Mouse (Mus musculus) embryonic facial prominence, embryonic 11.5 days (tissue): ENCODE measurements around the gene Ptpn1. TPM values are rescaled to one million over a fixed set of nuclear protein-coding genes. Genes with fewer than 3 reads are reported as not detected.
A peak's percentile ranks its signal among the peaks of the same experiment; 100 is the strongest.

ENCODE experiments used
- ATAC-seq: fragments of 200-750 bp; cut with Nextera tagmentation; replicated peaks from 2 replicates; pipeline ENCODE4 v1.8.0; 2017; ENCODE audit warnings: low read depth; ENCODE audit not compliant: insufficient number of reproducible peaks, low FRiP score, low TSS enrichment
- DNase-seq: peaks from one replicate; pipeline ENCODE4 v3.0.0-alpha.2; 2015; ENCODE audit warnings: low spot score
- H3K27ac ChIP-seq: fragments of 300-500 bp; sonication (generic); replicated peaks from 2 replicates; pipeline ENCODE4 v1.5.1; 2014; ENCODE audit warnings: mild to moderate bottlenecking, low read depth, low read length, control low read depth
- H3K27me3 ChIP-seq: fragments of 300-500 bp; sonication (generic); 2 replicates; pipeline ENCODE4 v1.6.1; 2014; ENCODE audit warnings: mild to moderate bottlenecking, low read length, moderate library complexity, mixed read lengths; ENCODE audit not compliant: control insufficient read depth, insufficient read depth
- H3K36me3 ChIP-seq: fragments of 300-500 bp; sonication (generic); replicated peaks from 2 replicates; pipeline ENCODE4 v1.6.1; 2014; ENCODE audit warnings: low read depth, mild to moderate bottlenecking, low read length, moderate library complexity, mixed read lengths; ENCODE audit not compliant: control insufficient read depth, insufficient read depth
- H3K4me1 ChIP-seq: fragments of 300-500 bp; sonication (generic); 2 replicates; pipeline ENCODE4 v1.6.1; 2014; ENCODE audit warnings: low read length, mixed read lengths; ENCODE audit not compliant: control insufficient read depth, insufficient read depth
- H3K4me2 ChIP-seq: fragments of 300-500 bp; sonication (generic); 2 replicates; pipeline ENCODE4 v1.6.1; 2014; ENCODE audit warnings: low read depth, mild to moderate bottlenecking, control low read depth, low read length, moderate library complexity
- H3K4me3 ChIP-seq: fragments of 300-500 bp; sonication (generic); 2 replicates; pipeline ENCODE4 v1.5.1; 2014; ENCODE audit warnings: low read depth, low read length, control low read depth
- H3K9ac ChIP-seq: fragments of 300-500 bp; sonication (generic); replicated peaks from 2 replicates; pipeline ENCODE4 v1.6.1; 2014; ENCODE audit warnings: mild to moderate bottlenecking, control low read depth, low read length
- H3K9me3 ChIP-seq: fragments of 300-500 bp; sonication (generic); replicated peaks from 2 replicates; pipeline ENCODE4 v1.6.1; 2016; ENCODE audit warnings: mild to moderate bottlenecking, low read length, inconsistent platforms, mixed read lengths; ENCODE audit not compliant: control insufficient read depth
- WGBS: fragments of 180-500 bp; shearing (Covaris S2); extraction: QIAGEN DNeasy Blood & Tissue Kit; methylation state at CpG from one replicate; pipeline ENCODE4 v1.1.7; 2014; 5-methylcytosine and 5-hydroxymethylcytosine counted together
- polyA plus RNA-seq: library from polyadenylated mRNA; unstranded; fragments of >200 nt; fragmentation: Nextera tagmentation; extraction: Ambion mirVana; gene quantifications from 2 replicates; pipeline ENCODE4 v1.2.1, GENCODE M21; 2014

The Ptpn1 gene
- polyA plus RNA-seq, 1 experiment from 2014 or later: 56.6 TPM

- Histone ChIP-seq H3K27ac (no peak overlapping the region), H3K27me3 (peaks cover 2% of the 10 kb centered on the region; the same call in 1 of the 2 replicates), H3K4me1 (no peaks in the 10 kb centered on the region; the same call in 1 of the 2 replicates), H3K36me3 (no peaks in the 10 kb centered on the region), H3K9ac (no peak overlapping the region), H3K4me2 (peak overlapping the region; percentile 30), H3K9me3 (no peaks in the 10 kb centered on the region), H3K4me3 (0 out of 2 replicates have a peak overlapping the region, but pooled peaks have one; percentile 7)
- ATAC-seq (peak; percentile 56), DNase-seq (peak; percentile 84)
- WGBS: under 1% methylated on average over 30 of the region's 30 CpGs
These were observed 36.9 kb upstream of the Ptpn1 start for GRCm38 (mm10) chr2:167894948-167895372.

DNA sequence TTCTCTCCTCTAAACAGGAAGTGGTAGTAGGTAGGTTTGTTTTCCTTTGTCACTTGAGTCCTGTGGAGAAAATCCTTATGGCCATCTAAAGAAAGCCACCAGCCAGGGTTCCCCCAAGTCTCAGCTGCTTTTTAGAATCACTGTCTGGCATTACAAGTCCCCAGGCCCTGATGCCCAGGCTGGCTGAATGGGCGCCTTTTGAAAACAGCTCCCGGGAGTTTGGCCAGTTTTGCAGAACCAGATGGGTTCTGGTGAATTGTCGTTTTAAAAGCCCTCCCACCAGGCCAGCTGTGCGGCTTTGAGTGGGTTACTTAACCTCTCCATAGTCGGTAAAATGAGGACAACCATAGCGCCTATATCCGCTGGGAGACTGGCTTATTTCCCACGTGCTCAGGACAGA is 34.0 kb upstream of the Ptpn1 start:
- no peak overlapping the region for H3K27ac ChIP-seq
- no peak overlapping the region for H3K4me3 ChIP-seq
- DNase-seq (no peak), ATAC-seq (no peak)
- 79% methylated on average over 8 of the region's 8 CpGs for WGBS
- no peaks in the 10 kb centered on the region for H3K9me3 ChIP-seq
- H3K9ac ChIP-seq: no peak overlapping the region
- H3K4me2 ChIP-seq: no peak overlapping the region
- no peaks in the 10 kb centered on the region; the same call in 1 of the 2 replicates for H3K4me1 ChIP-seq
- peaks cover 2% of the 10 kb centered on the region; the same call in 1 of the 2 replicates for H3K27me3 ChIP-seq
- no peaks in the 10 kb centered on the region for H3K36me3 ChIP-seq

DNA sequence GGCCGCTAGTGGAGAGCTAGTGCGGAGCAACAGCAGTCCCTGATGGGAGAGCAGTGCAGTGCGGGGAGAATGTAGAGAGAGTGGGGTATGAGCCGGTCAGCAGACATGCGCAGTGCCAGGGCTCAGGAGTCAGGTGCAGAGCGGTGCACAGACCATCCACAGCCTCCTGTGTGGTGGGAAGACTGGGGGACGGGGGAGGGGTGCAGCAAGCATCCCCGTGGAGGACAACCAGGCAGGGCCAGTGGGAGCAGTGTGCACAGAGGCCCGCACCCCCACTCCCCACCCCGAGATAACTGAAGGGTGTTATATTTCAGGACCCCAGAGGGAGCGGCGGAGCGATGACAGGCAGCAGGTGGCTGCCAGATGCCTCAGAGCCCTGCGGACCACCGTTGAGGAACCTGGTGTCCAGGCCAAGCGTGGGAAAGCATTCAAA is 31.9 kb upstream of the Ptpn1 start:
- no peak overlapping the region for H3K27ac ChIP-seq
- H3K27me3 ChIP-seq: peaks cover 2% of the 10 kb centered on the region; the same call in 1 of the 2 replicates
- WGBS: 21% methylated on average over 16 of the region's 16 CpGs
- H3K4me3 ChIP-seq: no peak overlapping the region
- ATAC-seq (peak; percentile 70), DNase-seq (peak; percentile 59)
- no peaks in the 10 kb centered on the region for H3K36me3 ChIP-seq
- H3K4me1 ChIP-seq: no peaks in the 10 kb centered on the region; the same call in 1 of the 2 replicates
- H3K9me3 ChIP-seq: no peaks in the 10 kb centered on the region
- H3K4me2 ChIP-seq: no peak overlapping the region
- H3K9ac ChIP-seq: no peak overlapping the region

- ATAC-seq (no peak), DNase-seq (no peak)
- no peaks in the 10 kb centered on the region for H3K9me3 ChIP-seq
- H3K36me3 ChIP-seq: no peaks in the 10 kb centered on the region
- H3K4me1 ChIP-seq: no peaks in the 10 kb centered on the region; the same call in 1 of the 2 replicates
- no peak overlapping the region for H3K4me3 ChIP-seq
- H3K9ac ChIP-seq: no peak overlapping the region
- WGBS: 68% methylated on average over 9 of the region's 9 CpGs
- no peak overlapping the region for H3K4me2 ChIP-seq
- H3K27ac ChIP-seq: no peak overlapping the region
- no peaks in the 10 kb centered on the region for H3K27me3 ChIP-seq
These were observed 29.6 kb upstream of the Ptpn1 start for GRCm38 (mm10) chr2:167902116-167902703.

DNA sequence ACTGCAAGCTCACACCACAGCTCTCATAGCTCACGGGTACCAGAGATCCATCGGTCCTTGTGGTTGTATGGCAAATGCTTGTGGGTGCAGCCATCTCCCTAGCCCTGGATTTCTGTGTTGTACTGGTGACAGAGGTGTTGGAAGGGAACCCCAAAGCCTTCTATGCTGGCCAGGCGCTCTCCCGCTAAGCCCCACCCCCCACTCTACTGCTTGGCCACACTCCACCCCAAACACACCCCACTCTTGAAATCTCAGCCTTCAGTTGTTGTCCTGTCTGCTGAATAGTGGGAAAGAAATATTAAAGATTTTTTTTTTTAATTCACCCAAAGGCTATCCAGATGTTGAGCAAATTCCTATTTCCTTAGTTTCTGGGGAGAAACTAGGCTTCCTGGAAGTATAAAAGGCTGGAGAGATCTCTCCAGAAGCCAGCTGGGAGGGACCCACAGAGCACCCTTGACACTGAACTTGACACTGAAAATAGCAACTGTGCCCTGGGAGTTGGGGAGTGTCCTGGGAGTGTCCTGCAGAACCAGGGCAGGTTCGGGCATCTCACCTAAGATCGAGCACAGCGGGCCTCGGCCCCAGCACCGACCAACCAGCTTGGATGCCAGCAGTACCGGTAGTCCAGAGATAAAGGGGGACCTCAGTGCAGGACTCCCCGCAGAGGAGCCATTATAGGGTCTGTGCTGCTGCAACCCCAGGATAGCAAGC is 28.5 kb upstream of the Ptpn1 start:
- no peak for ATAC-seq
- Histone ChIP-seq H3K9me3 (no peaks in the 10 kb centered on the region), H3K4me3 (no peak overlapping the region), H3K27ac (no peak overlapping the region), H3K27me3 (no peaks in the 10 kb centered on the region), H3K9ac (no peak overlapping the region), H3K36me3 (no peaks in the 10 kb centered on the region), H3K4me2 (no peak overlapping the region), H3K4me1 (no peaks in the 10 kb centered on the region; the same call in 1 of the 2 replicates)
- no peak for DNase-seq
- WGBS: 76% methylated on average over 11 of the region's 11 CpGs

DNA sequence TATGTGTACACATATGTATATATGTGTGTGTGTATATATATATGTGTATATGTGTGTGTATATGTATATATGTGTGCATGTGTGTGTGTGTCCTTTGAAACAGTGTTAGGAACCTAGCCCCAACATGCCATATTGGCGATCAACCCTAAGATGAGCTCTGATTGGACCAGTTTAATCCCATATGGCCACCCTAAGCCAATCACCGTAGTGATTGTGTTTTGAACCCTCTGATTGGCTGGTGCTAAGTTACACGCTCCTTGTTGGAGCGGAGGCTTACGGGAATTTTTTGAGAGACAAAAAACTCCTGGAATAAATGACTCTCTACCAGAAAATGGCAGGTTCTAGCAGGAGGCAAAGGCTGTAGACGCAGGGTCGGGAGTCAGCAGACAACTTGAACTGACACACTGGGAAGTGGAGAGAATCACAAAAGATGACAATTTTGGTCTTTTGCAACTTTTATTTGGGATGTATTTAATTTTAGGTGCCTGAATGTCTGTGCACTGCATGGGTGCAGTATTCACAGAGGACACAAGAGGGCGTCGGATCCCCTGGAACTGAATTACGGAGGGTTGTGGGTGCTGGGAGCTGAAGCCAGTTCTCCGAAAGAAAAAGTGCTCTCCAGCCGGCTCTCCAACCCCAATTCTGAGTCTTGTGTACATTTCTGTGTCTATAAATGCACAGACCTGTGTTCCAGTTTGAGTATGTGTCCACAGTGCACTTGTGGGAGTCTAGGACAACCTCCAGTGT is 27.1 kb upstream of the Ptpn1 start:
- Histone ChIP-seq H3K4me2 (no peak overlapping the region), H3K4me3 (no peak overlapping the region), H3K9ac (no peak overlapping the region), H3K9me3 (no peaks in the 10 kb centered on the region), H3K27me3 (no peaks in the 10 kb centered on the region), H3K27ac (no peak overlapping the region), H3K36me3 (no peaks in the 10 kb centered on the region), H3K4me1 (no peaks in the 10 kb centered on the region; the same call in 1 of the 2 replicates)
- WGBS: 81% methylated on average over 12 of the region's 12 CpGs
- DNase-seq (no peak), ATAC-seq (no peak)

- Histone ChIP-seq H3K36me3 (no peaks in the 10 kb centered on the region), H3K4me1 (no peaks in the 10 kb centered on the region), H3K27ac (no peak overlapping the region), H3K4me2 (no peak overlapping the region), H3K9ac (no peak overlapping the region), H3K9me3 (no peaks in the 10 kb centered on the region), H3K27me3 (no peaks in the 10 kb centered on the region), H3K4me3 (no peak overlapping the region)
- WGBS: 37% methylated on average over 8 of the region's 8 CpGs
- ATAC-seq (no peak), DNase-seq (no peak)
These were observed 26.3 kb upstream of the Ptpn1 start for GRCm38 (mm10) chr2:167905561-167905960.
